In genomic region chr12:84195195-84195594, GRCm38 (mm10) we compare ENCODE assay signal across 19 mouse cellular contexts. TPM values are rescaled to one million over a fixed set of nuclear protein-coding genes. Genes with fewer than 3 reads are reported as not detected.
A peak's percentile ranks its signal among the peaks of the same experiment; 100 is the strongest.
DNase-seq lines count a peak whose midpoint lies in the region; ATAC-seq lines count a peak whose summit lies in the region.
"Had no signal": no experiment of that assay in that cellular context is flagged by ENCODE, and none has a peak within 500 bp of the region (broad histone marks: within the 10 kb centered on the region; RNA-seq: fewer than 3 reads in every experiment).

No protein-coding gene starts in this region.

- H3K4me2 ChIP-seq in embryonic facial prominence, embryonic 15.5 days (replicated peaks) = no peak overlapping the region
- H3K4me2 ChIP-seq in liver, embryonic 12.5 days = peak overlapping the region; percentile 99; the same call in 1 of the 2 replicates

- H3K27ac ChIP-seq in embryonic facial prominence, embryonic 15.5 days (replicated peaks) = peak overlapping the region; percentile 99; the same call in 1 of the 2 replicates
- H3K27ac ChIP-seq in embryonic facial prominence, embryonic 10.5 days (replicated peaks) = no peak overlapping the region
- H3K27ac ChIP-seq in liver, embryonic 12.5 days = peak overlapping the region; percentile 98
- H3K27ac ChIP-seq in limb, embryonic 10.5 days = peak overlapping the region; percentile 26; the same call in 1 of the 2 replicates
- H3K27ac ChIP-seq: limb, embryonic 12.5 days had no signal

- 33% methylated on average over 6 of the region's 6 CpGs for WGBS in embryonic facial prominence, embryonic 15.5 days
- 44% methylated on average over 6 of the region's 6 CpGs for WGBS in embryonic facial prominence, embryonic 10.5 days
- 44% methylated on average over 6 of the region's 6 CpGs for whole genome bisulfite sequencing in liver, embryonic 12.5 days (ENCODE audit: insufficient replicate concordance)
- WGBS in limb, embryonic 10.5 days = 33% methylated on average over 6 of the region's 6 CpGs

- H3K9me3 ChIP-seq in embryonic facial prominence, embryonic 15.5 days (replicated peaks) = no peaks in the 10 kb centered on the region
- H3K9me3 ChIP-seq in embryonic facial prominence, embryonic 10.5 days = no peaks in the 10 kb centered on the region
- no peaks in the 10 kb centered on the region for H3K9me3 ChIP-seq in liver, embryonic 12.5 days (replicated peaks)
- H3K9me3 ChIP-seq in limb, embryonic 10.5 days (replicated peaks) = no peaks in the 10 kb centered on the region
- H3K9me3 ChIP-seq: embryonic facial prominence, embryonic 13.5 days; limb, embryonic 12.5 days had no signal

- H3K9ac ChIP-seq in embryonic facial prominence, embryonic 15.5 days = no peak overlapping the region
- H3K9ac ChIP-seq in liver, embryonic 12.5 days = peak overlapping the region; percentile 35; the same call in 1 of the 2 replicates

- H3K36me3 ChIP-seq in embryonic facial prominence, embryonic 15.5 days = no peaks in the 10 kb centered on the region
- peaks cover 3% of the 10 kb centered on the region; the same call in 1 of the 2 replicates for H3K36me3 ChIP-seq in embryonic facial prominence, embryonic 10.5 days (replicated peaks)
- peaks cover 9% of the 10 kb centered on the region for H3K36me3 ChIP-seq in liver, embryonic 12.5 days
- H3K36me3 ChIP-seq in limb, embryonic 10.5 days = no peaks in the 10 kb centered on the region; the same call in 1 of the 2 replicates
- H3K36me3 ChIP-seq: limb, embryonic 12.5 days had no signal

- peaks cover 75% of the 10 kb centered on the region for H3K4me1 ChIP-seq in embryonic facial prominence, embryonic 15.5 days
- H3K4me1 ChIP-seq in embryonic facial prominence, embryonic 10.5 days = peaks cover 83% of the 10 kb centered on the region
- H3K4me1 ChIP-seq in liver, embryonic 12.5 days = peaks cover 82% of the 10 kb centered on the region
- H3K4me1 ChIP-seq in limb, embryonic 10.5 days = peaks cover 72% of the 10 kb centered on the region

- H3K4me3 ChIP-seq in embryonic facial prominence, embryonic 15.5 days (replicated peaks) = no peak overlapping the region
- H3K4me3 ChIP-seq in embryonic facial prominence, embryonic 10.5 days = no peak overlapping the region; the same call in 1 of the 2 replicates
- H3K4me3 ChIP-seq in liver, embryonic 12.5 days = no peak overlapping the region
- H3K4me3 ChIP-seq in limb, embryonic 10.5 days = no peak overlapping the region

- H3K27me3 ChIP-seq in embryonic facial prominence, embryonic 15.5 days = no peaks in the 10 kb centered on the region
- no peaks in the 10 kb centered on the region for H3K27me3 ChIP-seq in embryonic facial prominence, embryonic 10.5 days (replicated peaks; ENCODE audit: low read depth, poor library complexity, severe bottlenecking)
- no peaks in the 10 kb centered on the region for H3K27me3 ChIP-seq in liver, embryonic 12.5 days (replicated peaks)
- H3K27me3 ChIP-seq in limb, embryonic 10.5 days (ENCODE audit: low read depth, poor library complexity, severe bottlenecking) = no peaks in the 10 kb centered on the region
- H3K27me3 ChIP-seq: embryonic facial prominence, embryonic 13.5 days; limb, embryonic 12.5 days; Patski had no signal

- ATAC-seq in embryonic facial prominence, embryonic 15.5 days (ENCODE audit: insufficient number of reproducible peaks, low FRiP score, low TSS enrichment, low read depth) = no peak
- ATAC-seq in liver, embryonic 12.5 days = no peak
- ATAC-seq: Patski had no signal

- DNase-seq in embryonic facial prominence, embryonic 10.5 days (ENCODE audit: low spot score) = no peak
- DNase-seq in liver = no peak
- peak; percentile 52 for DNase-seq in 416B (ENCODE audit: low read depth)
- DNase-seq in limb, embryonic 10.5 days (ENCODE audit: low spot score) = no peak
- no peak for DNase-seq in MN1 (ENCODE audit: low spot score)
- no peak for DNase-seq in kidney, postnatal 25 days
- DNase-seq: cerebellum, postnatal 10 days; heart, adult 2 months; heart, postnatal 4 days; kidney, adult 11 months; kidney, postnatal 36 days; lung, postnatal 36 days; retina, postnatal 1 day; thymus, postnatal 14 days had no signal

RNA-seq across cellular contexts. Expression of gene Elmsan1, which starts 23.5 kb away (rescaled TPM):
- polyA plus RNA-seq in embryonic facial prominence, embryonic 15.5 days (2015; fragmentation: Nextera tagmentation; extraction: Ambion mirVana) = 15.4 and 15.9 TPM in 2 replicates
- 7.3 and 8.2 TPM in 2 replicates for polyA plus RNA-seq in embryonic facial prominence, embryonic 10.5 days (2016; fragmentation: Nextera tagmentation; extraction: Ambion mirVana)
- 6.9 and 8.0 TPM in 2 replicates for polyA plus RNA-seq in liver, embryonic 12.5 days (2016; fragmentation: Nextera tagmentation; extraction: Ambion mirVana)
- polyA plus RNA-seq in limb, embryonic 10.5 days (2016; fragmentation: Nextera tagmentation; extraction: Ambion mirVana) = 9.2 and 10.7 TPM in 2 replicates

RNA-seq across cellular contexts. Expression of gene Pnma1, which starts 46.9 kb away (rescaled TPM):
- 1.8 and 3.0 TPM in 2 replicates for polyA plus RNA-seq in embryonic facial prominence, embryonic 15.5 days (2015; fragmentation: Nextera tagmentation; extraction: Ambion mirVana)
- polyA plus RNA-seq in embryonic facial prominence, embryonic 10.5 days (2016; fragmentation: Nextera tagmentation; extraction: Ambion mirVana) = 1.3 and 1.6 TPM in 2 replicates
- 0.08 and 0.20 TPM in 2 replicates for polyA plus RNA-seq in liver, embryonic 12.5 days (2016; fragmentation: Nextera tagmentation; extraction: Ambion mirVana)
- polyA plus RNA-seq in limb, embryonic 10.5 days (2016; fragmentation: Nextera tagmentation; extraction: Ambion mirVana) = 1.2 TPM in 2 replicates
